Mouse (Mus musculus) MEL (cell line): ENCODE data around the gene H2-DMa. TPM values are rescaled to one million over a fixed set of nuclear protein-coding genes. Genes with fewer than 3 reads are reported as not detected.

ENCODE experiments used
- DNase-seq: peaks from one replicate; pipeline ENCODE4 v3.0.0; 2011; ENCODE audit warnings: low read depth, low spot score
- H3K27ac ChIP-seq: 2 replicates; pipeline ENCODE4 v1.5.1; 2012; ENCODE audit warnings: low read depth, mild to moderate bottlenecking, control low read depth, low read length, moderate library complexity; ENCODE audit not compliant: control insufficient read depth
- H3K27me3 ChIP-seq, 2 experiments: fragments of 150-350 bp in 1 of 2; sonication (generic) in 1 of 2; 2 replicates each; pipeline ENCODE4 v1.6.1; 2012; ENCODE audit warnings: low read length in 2 of 2, mild to moderate bottlenecking in 2 of 2, improper control_type of control experiment in 1 of 2, moderate library complexity in 1 of 2; ENCODE audit not compliant: insufficient read depth in 2 of 2, control insufficient read depth in 1 of 2
- H3K36me3 ChIP-seq, 2 experiments: 2 replicates each; pipeline ENCODE4 v1.6.1; 2012 to 2014; ENCODE audit warnings: low read length in 2 of 2, improper control_type of control experiment in 1 of 2, inconsistent platforms in 1 of 2, mild to moderate bottlenecking in 1 of 2; ENCODE audit not compliant: insufficient read depth in 2 of 2, control insufficient read depth in 1 of 2
- H3K4me1 ChIP-seq, 2 experiments: fragments of 150-350 bp in 1 of 2; sonication (generic) in 1 of 2; 2 replicates each; pipeline ENCODE4 v1.6.1; 2012; ENCODE audit warnings: low read length in 2 of 2, improper control_type of control experiment in 1 of 2, mild to moderate bottlenecking in 1 of 2; ENCODE audit not compliant: insufficient read depth in 2 of 2, control insufficient read depth in 1 of 2
- H3K4me3 ChIP-seq, 2 experiments: fragments of 150-350 bp in 1 of 2; sonication (generic) in 1 of 2; 2 replicates each; pipeline ENCODE4 v1.5.1; 2012; ENCODE audit warnings: low read depth in 2 of 2, low read length in 2 of 2, mild to moderate bottlenecking in 2 of 2, moderate library complexity in 2 of 2, control low read depth in 1 of 2, improper control_type of control experiment in 1 of 2; ENCODE audit not compliant: control insufficient read depth in 1 of 2, insufficient read depth in 1 of 2
- H3K79me2 ChIP-seq: 2 replicates; pipeline ENCODE4 v1.6.1; 2012; ENCODE audit warnings: mild to moderate bottlenecking, low read length, moderate library complexity; ENCODE audit not compliant: control insufficient read depth, poor library complexity, insufficient read depth
- H3K9ac ChIP-seq: 2 replicates; pipeline ENCODE4 v1.6.1; 2012; ENCODE audit warnings: low read depth, mild to moderate bottlenecking, control low read depth, low read length, moderate library complexity; ENCODE audit not compliant: control insufficient read depth, poor library complexity, severe bottlenecking
- H3K9me3 ChIP-seq: fragments of 150-350 bp; sonication (generic); replicated peaks from 2 replicates; pipeline ENCODE4 v1.6.1; 2012; ENCODE audit warnings: mild to moderate bottlenecking, low read length, improper control_type of control experiment, moderate library complexity; ENCODE audit not compliant: insufficient read depth
- CHD1 ChIP-seq: IDR thresholded peaks from 2 replicates; pipeline ENCODE4 v1.6.1; 2012; ENCODE audit warnings: low read depth, mild to moderate bottlenecking, inconsistent platforms, low read length, improper control_type of control experiment
- CTCF ChIP-seq, 3 experiments: IDR thresholded peaks in 2 of 3; conservative IDR thresholded peaks in 1 of 3; 2 replicates each; pipeline ENCODE4 v1.5.1; 2011 to 2012; ENCODE audit warnings: low read length in 3 of 3, low read depth in 2 of 3, mild to moderate bottlenecking in 2 of 3, improper control_type of control experiment in 1 of 3, inconsistent platforms in 1 of 3, mixed read lengths in 1 of 3, moderate library complexity in 1 of 3; ENCODE audit not compliant: control insufficient read depth in 1 of 3, insufficient read depth in 1 of 3, poor library complexity in 1 of 3, severe bottlenecking in 1 of 3
- E2F4 ChIP-seq: IDR thresholded peaks from 2 replicates; pipeline ENCODE4 v1.6.1; 2011; ENCODE audit warnings: low read depth, low read length, improper control_type of control experiment, borderline replicate concordance
- ELF1 ChIP-seq: IDR thresholded peaks from 2 replicates; pipeline ENCODE4 v1.6.1; 2014; ENCODE audit warnings: low read depth, mild to moderate bottlenecking, inconsistent platforms, low read length, improper control_type of control experiment, moderate library complexity
- EP300 ChIP-seq, 2 experiments: IDR thresholded peaks; 2 replicates each; pipeline ENCODE4 v1.6.1; 2011; ENCODE audit warnings: improper control_type of control experiment in 2 of 2, low read length in 2 of 2, low read depth in 1 of 2, mild to moderate bottlenecking in 1 of 2
- GATA1 ChIP-seq: IDR thresholded peaks from 2 replicates; pipeline ENCODE4 v1.6.1; 2011; ENCODE audit warnings: low read depth, low read length, improper control_type of control experiment
- HCFC1 ChIP-seq: IDR thresholded peaks from 2 replicates; pipeline ENCODE4 v1.6.1; 2012; ENCODE audit warnings: low read depth, mild to moderate bottlenecking, inconsistent platforms, low read length, improper control_type of control experiment, moderate library complexity
- JUND ChIP-seq: IDR thresholded peaks from 2 replicates; pipeline ENCODE4 v1.6.1; 2011; ENCODE audit warnings: low read depth, mild to moderate bottlenecking, improper control_type of control experiment, low read length
- MAFK ChIP-seq: IDR thresholded peaks from 2 replicates; pipeline ENCODE4 v1.6.1; 2011; ENCODE audit warnings: low read depth, mild to moderate bottlenecking, low read length, improper control_type of control experiment, borderline replicate concordance
- MAX ChIP-seq: IDR thresholded peaks from 2 replicates; pipeline ENCODE4 v1.6.1; 2011; ENCODE audit warnings: low read length, improper control_type of control experiment
- MEF2A ChIP-seq: IDR thresholded peaks from 2 replicates; pipeline ENCODE4 v1.6.1; 2014; ENCODE audit warnings: low read depth, mild to moderate bottlenecking, inconsistent platforms, low read length, improper control_type of control experiment; ENCODE audit not compliant: poor library complexity, insufficient replicate concordance, severe bottlenecking; ENCODE audit errors: extremely low read depth
- MXI1 ChIP-seq: IDR thresholded peaks from 2 replicates; pipeline ENCODE4 v1.6.1; 2011; ENCODE audit warnings: mild to moderate bottlenecking, low read depth, low read length, improper control_type of control experiment
- MYC ChIP-seq: IDR thresholded peaks from 2 replicates; pipeline ENCODE4 v1.6.1; 2011; ENCODE audit warnings: low read depth, mild to moderate bottlenecking, low read length, improper control_type of control experiment, moderate library complexity
- NELFE ChIP-seq: IDR thresholded peaks from 2 replicates; pipeline ENCODE4 v1.6.1; 2011; ENCODE audit warnings: low read depth, low read length, improper control_type of control experiment
- POLR2A ChIP-seq, 2 experiments: IDR thresholded peaks; 2 replicates each; pipeline ENCODE4 v1.6.1; 2011 to 2012; ENCODE audit warnings: low read length in 2 of 2, mild to moderate bottlenecking in 2 of 2, control low read depth in 1 of 2, improper control_type of control experiment in 1 of 2, low read depth in 1 of 2, moderate library complexity in 1 of 2; ENCODE audit not compliant: control insufficient read depth in 1 of 2, insufficient read depth in 1 of 2, poor library complexity in 1 of 2
- POLR2AphosphoS5 ChIP-seq: IDR thresholded peaks from 2 replicates; pipeline ENCODE4 v1.6.1; 2012; ENCODE audit warnings: low read depth, borderline replicate concordance, mild to moderate bottlenecking, inconsistent platforms, low read length, moderate library complexity, mixed read lengths
- RCOR1 ChIP-seq: IDR thresholded peaks from 2 replicates; pipeline ENCODE4 v1.6.1; 2012; ENCODE audit warnings: low read depth, mild to moderate bottlenecking, inconsistent platforms, low read length, improper control_type of control experiment
- SIN3A ChIP-seq: IDR thresholded peaks from 2 replicates; pipeline ENCODE4 v1.6.1; 2012; ENCODE audit warnings: low read length, improper control_type of control experiment, inconsistent platforms
- SMC3 ChIP-seq: IDR thresholded peaks from 2 replicates; pipeline ENCODE4 v1.6.1; 2011; ENCODE audit warnings: low read depth, low read length, improper control_type of control experiment
- TBP ChIP-seq: IDR thresholded peaks from 2 replicates; pipeline ENCODE4 v1.8.0; 2011; ENCODE audit warnings: low read depth, low read length, improper control_type of control experiment
- TCF12 ChIP-seq: IDR thresholded peaks from 2 replicates; pipeline ENCODE4 v1.6.1; 2014; ENCODE audit warnings: low read depth, mild to moderate bottlenecking, inconsistent platforms, low read length, improper control_type of control experiment, moderate library complexity
- USF2 ChIP-seq, 2 experiments: IDR thresholded peaks; 2 replicates each; pipeline ENCODE4 v1.6.1; 2011 to 2012; ENCODE audit warnings: improper control_type of control experiment in 2 of 2, low read length in 2 of 2, borderline replicate concordance in 1 of 2, inconsistent platforms in 1 of 2, low read depth in 1 of 2, mild to moderate bottlenecking in 1 of 2; ENCODE audit not compliant: insufficient read depth in 1 of 2
- ZNF384 ChIP-seq: IDR thresholded peaks from 2 replicates; pipeline ENCODE4 v1.6.1; 2012; ENCODE audit warnings: low read depth, mild to moderate bottlenecking, inconsistent platforms, low read length, improper control_type of control experiment
- polyA plus RNA-seq, 2 experiments: library from polyadenylated mRNA; stranded (reverse) in 1 of 2; unstranded in 1 of 2; fragments of >175 nt in 1 of 2; fragments of >200 nt in 1 of 2; gene quantifications; 2 replicates each; pipeline versions ENCODE4 v1.2.1 to v1.2.4; 2012; ENCODE audit warnings: low replicate concordance in 2 of 2, low read depth in 1 of 2; ENCODE audit not compliant: insufficient read length in 2 of 2, insufficient read depth in 1 of 2, missing spikeins in 1 of 2
- total RNA-seq: library from RNA; depleted of rRNA; stranded (reverse); fragments of 300-350 nt; gene quantifications from 2 replicates; pipeline ENCODE4 v1.2.3, GENCODE M21; 2012

Gene H2-DMa
- total and polyA plus RNA-seq, 3 experiments = 38.3 to 38.7 TPM; not detected in 1

DNA sequence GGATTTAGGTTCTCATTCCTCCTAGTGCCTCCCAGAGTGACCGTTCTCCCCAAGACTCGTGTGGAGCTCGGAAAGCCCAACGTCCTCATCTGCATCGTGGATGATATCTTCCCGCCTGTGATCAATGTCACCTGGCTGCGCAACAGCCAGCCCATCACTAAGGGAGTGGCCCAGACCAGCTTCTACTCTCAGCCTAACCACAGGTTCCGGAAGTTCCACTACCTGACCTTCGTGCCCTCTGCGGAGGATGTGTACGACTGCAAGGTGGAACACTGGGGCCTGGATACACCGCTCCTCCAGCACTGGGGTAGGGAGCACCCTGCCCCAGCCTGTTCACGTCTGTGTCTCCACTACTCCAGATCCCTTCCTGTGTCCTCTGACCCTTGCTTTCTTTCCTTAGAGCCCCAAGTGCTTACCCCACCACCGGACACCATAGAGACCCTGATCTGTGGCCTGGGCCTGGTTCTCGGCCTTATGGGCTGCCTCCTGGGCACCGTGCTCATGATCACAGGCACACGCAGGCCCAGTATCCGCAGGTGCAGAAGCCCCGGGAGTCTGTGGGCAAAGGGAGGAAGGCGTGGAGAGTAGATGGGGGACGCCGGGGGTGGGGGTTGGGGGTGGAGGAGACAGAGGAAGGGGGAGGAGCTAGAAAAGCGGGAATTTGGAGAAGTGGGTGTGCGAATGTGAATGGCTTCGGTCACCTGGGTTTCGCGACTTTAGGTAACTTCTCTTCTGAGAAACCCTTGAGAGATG, 24.9 kb upstream of the H2-DMa start:
- peaks cover 0 to 7% of the 10 kb centered on the region in 2 experiments; a peak in 3 of 4 replicates for H3K4me1 ChIP-seq
- no peaks in the 10 kb centered on the region for H3K27me3 ChIP-seq
- DNase-seq = no peak
- no peaks in the 10 kb centered on the region for H3K9me3 ChIP-seq
- no peak overlapping the region for H3K9ac ChIP-seq
- H3K36me3 ChIP-seq = peaks cover 0 to 2% of the 10 kb centered on the region in 2 experiments; a peak in 1 of 4 replicates
- H3K27ac ChIP-seq = no peak overlapping the region
- H3K4me3 ChIP-seq = no peak overlapping the region
- no peak for TF ChIP-seq GATA1
- no peak for TF ChIP-seq POLR2AphosphoS5
- TF ChIP-seq USF2 (IDR thresholded peaks at IDR 0.05; ENCODE audit: borderline replicate concordance in 1 of 2, insufficient read depth in 1 of 2, low read depth in 1 of 2, low read length in 2 of 2) = no peak
- TF ChIP-seq HCFC1 = no peak
- no peak for TF ChIP-seq RCOR1
- TF ChIP-seq NELFE = no peak
- no peak for TF ChIP-seq MYC
- no peak for TF ChIP-seq MAX
- TF ChIP-seq ZNF384 = no peak
- TF ChIP-seq MAFK = no peak
- TF ChIP-seq TBP = no peak
- no peak for TF ChIP-seq EP300 (IDR thresholded peaks at IDR 0.05; ENCODE audit: low read depth in 1 of 2, low read length in 2 of 2)
- no peak for TF ChIP-seq ELF1
- no peaks in the 10 kb centered on the region for H3K79me2 ChIP-seq

DNA sequence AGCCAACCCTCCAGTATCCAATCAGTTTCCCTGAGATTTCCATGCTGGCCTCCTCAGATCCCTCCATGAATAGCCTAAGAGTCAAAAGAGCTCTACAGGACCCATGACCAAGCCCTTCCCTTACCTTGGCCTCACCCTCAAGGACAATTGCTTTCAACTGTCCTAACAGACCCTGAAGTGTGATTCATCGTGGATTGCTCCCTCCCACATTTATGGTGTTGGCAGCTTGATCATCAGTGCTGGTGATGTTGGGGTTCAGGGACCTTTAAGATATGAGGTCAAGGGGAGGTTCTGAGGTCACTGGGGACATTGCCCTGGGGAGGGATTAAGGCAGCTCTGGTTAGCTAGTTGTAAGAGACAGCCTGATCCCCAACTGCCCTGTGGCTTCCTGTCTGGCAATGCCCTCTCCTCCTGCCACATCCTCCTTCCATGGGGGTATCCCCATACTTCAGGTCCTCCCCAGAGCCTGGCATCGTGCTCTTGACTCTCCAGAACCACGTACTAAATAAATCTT, 22.8 kb upstream of the H2-DMa start:
- Histone ChIP-seq H3K4me1 (peaks cover 0 to 5% of the 10 kb centered on the region in 2 experiments; a peak in 3 of 4 replicates), H3K4me3 (no peak overlapping the region)

More for the DNA sequence above, 22.8 kb upstream of the H2-DMa start:
- H3K36me3 ChIP-seq = peaks cover 0 to 2% of the 10 kb centered on the region in 2 experiments; a peak in 1 of 4 replicates
- no peaks in the 10 kb centered on the region for H3K9me3 ChIP-seq
- TF ChIP-seq MAFK (no peak), SIN3A (no peak), MAX (no peak), CHD1 (no peak), POLR2A (IDR thresholded peaks at IDR 0.05; ENCODE audit: control insufficient read depth in 1 of 2, insufficient read depth in 1 of 2, low read depth in 1 of 2, low read length in 2 of 2, poor library complexity in 1 of 2) (no peak), GATA1 (no peak), E2F4 (no peak), ZNF384 (no peak), MXI1 (no peak), CTCF (IDR thresholded peaks at IDR 0.05 in 2 of 3, conservative IDR thresholded peaks at IDR 0.05 in 1 of 3; ENCODE audit: control insufficient read depth in 1 of 3, insufficient read depth in 1 of 3, low read depth in 2 of 3, low read length in 3 of 3, poor library complexity in 1 of 3, severe bottlenecking in 1 of 3) (no peak), TBP (no peak), NELFE (no peak), JUND (no peak), TCF12 (no peak), MEF2A (no peak), SMC3 (no peak)
- no peak for DNase-seq
- no peak overlapping the region for H3K9ac ChIP-seq
- no peaks in the 10 kb centered on the region for H3K27me3 ChIP-seq
- H3K27ac ChIP-seq = no peak overlapping the region
- no peaks in the 10 kb centered on the region for H3K79me2 ChIP-seq
